ENCODE assay signal across 9 mouse cellular contexts in genomic region chr9:117966326-117966989, GRCm38 (mm10).
DNase-seq lines count a peak whose midpoint lies in the region; ATAC-seq and TF ChIP-seq lines count a peak whose summit lies in the region.
"Had no signal": no experiment of that assay in that cellular context is flagged by ENCODE, and none has a peak within 500 bp of the region (broad histone marks: within the 10 kb centered on the region; RNA-seq: fewer than 3 reads in every experiment).

No protein-coding gene starts in this region.

- H3K27ac ChIP-seq in lung, embryonic 14.5 days (ENCODE audit: low read depth): no peak overlapping the region
- no peak overlapping the region for H3K27ac ChIP-seq in forebrain, embryonic 12.5 days
- H3K27ac ChIP-seq: limb, embryonic 15.5 days had no signal

- H3K4me3 ChIP-seq in lung, embryonic 14.5 days (ENCODE audit: low read depth, low read length): no peak overlapping the region
- no peak overlapping the region for H3K4me3 ChIP-seq in lung, adult 2 months (replicated peaks; ENCODE audit: extremely low read depth, low read depth, low read length)
- H3K4me3 ChIP-seq in forebrain, embryonic 12.5 days (replicated peaks): no peak overlapping the region
- H3K4me3 ChIP-seq: limb, embryonic 15.5 days had no signal

- TF ChIP-seq CTCF in lung, embryonic 14.5 days (IDR thresholded peaks at IDR 0.05; ENCODE audit: low read depth): peak; percentile 65
- TF ChIP-seq CTCF in lung, adult 2 months (IDR thresholded peaks at IDR 0.05; ENCODE audit: insufficient read depth, low read length): no peak

- no peak for TF ChIP-seq POLR2A in lung, adult 2 months (IDR thresholded peaks at IDR 0.05; ENCODE audit: borderline replicate concordance, extremely low read depth, low read depth, low read length)

- no peak overlapping the region for H3K9ac ChIP-seq in lung, embryonic 14.5 days
- no peak overlapping the region for H3K9ac ChIP-seq in forebrain, embryonic 12.5 days
- H3K9ac ChIP-seq: limb, embryonic 15.5 days had no signal

- peak; percentile 86 for DNase-seq in lung, embryonic 14.5 days
- no peak for DNase-seq in lung, adult 2 months
- peak; percentile 38 for DNase-seq in kidney, postnatal 14 days
- no peak for DNase-seq in spleen, postnatal 10 days (ENCODE audit: low spot score in 2 of 2)

- H3K4me1 ChIP-seq in lung, embryonic 14.5 days (ENCODE audit: insufficient read depth): peaks cover 12% of the 10 kb centered on the region; the same call in 1 of the 2 replicates
- no peaks in the 10 kb centered on the region; the same call in none of the 2 replicates for H3K4me1 ChIP-seq in lung, adult 2 months (ENCODE audit: control insufficient read depth, insufficient read depth, low read length)
- H3K4me1 ChIP-seq in forebrain, embryonic 12.5 days: 0 out of 2 replicates have a peak, but pooled peaks cover 4% of the 10 kb centered on the region

- H3K27me3 ChIP-seq in lung, embryonic 14.5 days (ENCODE audit: insufficient read depth, low read length): no peaks in the 10 kb centered on the region
- H3K27me3 ChIP-seq in forebrain, embryonic 12.5 days: no peaks in the 10 kb centered on the region
- H3K27me3 ChIP-seq: limb, embryonic 15.5 days had no signal

- H3K4me2 ChIP-seq in lung, embryonic 14.5 days: no peak overlapping the region
- H3K4me2 ChIP-seq in forebrain, embryonic 12.5 days: no peak overlapping the region
- H3K4me2 ChIP-seq: limb, embryonic 15.5 days had no signal

- H3K36me3 ChIP-seq in lung, embryonic 14.5 days (ENCODE audit: insufficient read depth): no peaks in the 10 kb centered on the region
- no peaks in the 10 kb centered on the region for H3K36me3 ChIP-seq in forebrain, embryonic 12.5 days (replicated peaks)
- H3K36me3 ChIP-seq: limb, embryonic 15.5 days had no signal

- 46% methylated on average over 10 of the region's 10 CpGs for WGBS in lung, embryonic 14.5 days
- 54% methylated on average over 10 of the region's 10 CpGs for WGBS in lung, adult 2 months
- 64% methylated on average over 10 of the region's 10 CpGs for WGBS in forebrain, embryonic 12.5 days

- peak; percentile 67 for ATAC-seq in lung, embryonic 14.5 days (ENCODE audit: insufficient read depth)
- peak; percentile 79; the same call in 1 of the 2 replicates for ATAC-seq in cerebellum, adult (ENCODE audit: insufficient number of reproducible peaks, low FRiP score, low TSS enrichment)
- ATAC-seq in forebrain, embryonic 12.5 days (ENCODE audit: low FRiP score): 0 out of 2 replicates have a peak, but pooled peaks have one; percentile 41
- peak; percentile 75 for ATAC-seq in megakaryocyte-erythroid progenitor cell, adult 5-6 weeks (replicated peaks; ENCODE audit: low FRiP score, low TSS enrichment, poor library complexity, severe bottlenecking)
- no peak for ATAC-seq in inflammation-experienced regulatory T-cells, adult 6 months

- no peaks in the 10 kb centered on the region for H3K9me3 ChIP-seq in lung, embryonic 14.5 days (ENCODE audit: low read depth, low read length)
- H3K9me3 ChIP-seq in forebrain, embryonic 12.5 days: no peaks in the 10 kb centered on the region
- H3K9me3 ChIP-seq: limb, embryonic 15.5 days had no signal

Comparison
In these comparisons a context has a peak if more than half of its experiments do, and no peak if none do; other contexts are left out.
1. DNase-seq: peak in lung, embryonic 14.5 days (single experiment) and kidney, postnatal 14 days (single experiment); none in lung, adult 2 months (single experiment) and spleen, postnatal 10 days (0 of 2).